Mouse (Mus musculus) left cerebral cortex, adult 8-10 months (tissue): ENCODE data around the gene Sorl1. TPM values are rescaled to one million over a fixed set of nuclear protein-coding genes. Genes with fewer than 3 reads are reported as not detected.

Experiments used
- DNase-seq, 2 experiments: peaks; one replicate each; pipeline ENCODE4 v3.0.0; 2022; ENCODE audit warnings: low spot score in 2 of 2
- total RNA-seq, 4 experiments: library from RNA; stranded (reverse); gene quantifications; 2 replicates each; pipeline ENCODE4 v1.2.4; 2022

The Sorl1 gene
- total RNA-seq, 4 experiments from 2014 or later, result 150 to 183 (median 172) TPM

DNA sequence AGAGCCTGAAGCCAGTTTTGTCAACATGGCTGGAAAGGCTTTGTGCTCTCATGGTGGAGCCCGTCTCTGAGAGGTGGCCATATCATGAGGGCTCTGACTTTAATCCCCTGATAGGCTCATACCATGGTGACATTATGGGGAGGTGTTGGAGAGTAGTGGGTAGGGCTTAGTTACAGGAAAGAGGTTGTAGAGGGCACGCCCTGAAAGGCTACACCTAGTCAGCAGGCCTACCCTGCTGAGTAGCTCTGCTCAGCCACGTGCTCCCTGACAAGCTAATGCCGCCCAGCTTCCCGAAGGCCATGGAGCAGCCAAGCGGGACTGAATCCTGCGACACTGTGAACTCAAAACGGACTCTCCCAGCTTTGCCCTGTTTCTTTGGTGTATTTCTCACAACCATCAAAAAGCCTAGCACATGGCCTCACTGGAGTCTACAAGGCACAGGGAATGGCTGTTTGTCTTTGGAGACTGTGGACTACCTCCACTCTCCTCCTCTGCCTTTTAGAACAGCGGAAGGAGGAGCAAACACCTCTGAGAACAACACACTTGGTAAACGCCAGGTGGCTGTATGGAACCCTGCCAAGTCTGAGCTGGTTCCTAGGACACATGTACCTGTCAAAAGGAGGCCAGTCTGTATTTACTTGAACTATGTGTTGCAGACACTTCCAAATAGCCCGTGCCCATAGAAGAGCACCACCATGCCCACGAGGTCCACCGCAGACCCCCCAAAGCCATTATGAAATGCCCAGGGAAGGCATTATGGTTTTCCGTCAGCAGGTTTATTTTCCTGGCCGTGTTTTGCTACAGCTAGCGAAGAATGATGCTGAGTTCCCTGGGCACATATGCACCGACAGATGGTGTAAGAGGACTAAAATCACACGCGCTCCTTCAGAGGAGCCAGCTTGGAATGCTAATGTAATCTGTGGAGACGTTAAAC is 69.5 kb downstream of the Sorl1 start:
- peak; percentile 46 to 81 for DNase-seq

DNA sequence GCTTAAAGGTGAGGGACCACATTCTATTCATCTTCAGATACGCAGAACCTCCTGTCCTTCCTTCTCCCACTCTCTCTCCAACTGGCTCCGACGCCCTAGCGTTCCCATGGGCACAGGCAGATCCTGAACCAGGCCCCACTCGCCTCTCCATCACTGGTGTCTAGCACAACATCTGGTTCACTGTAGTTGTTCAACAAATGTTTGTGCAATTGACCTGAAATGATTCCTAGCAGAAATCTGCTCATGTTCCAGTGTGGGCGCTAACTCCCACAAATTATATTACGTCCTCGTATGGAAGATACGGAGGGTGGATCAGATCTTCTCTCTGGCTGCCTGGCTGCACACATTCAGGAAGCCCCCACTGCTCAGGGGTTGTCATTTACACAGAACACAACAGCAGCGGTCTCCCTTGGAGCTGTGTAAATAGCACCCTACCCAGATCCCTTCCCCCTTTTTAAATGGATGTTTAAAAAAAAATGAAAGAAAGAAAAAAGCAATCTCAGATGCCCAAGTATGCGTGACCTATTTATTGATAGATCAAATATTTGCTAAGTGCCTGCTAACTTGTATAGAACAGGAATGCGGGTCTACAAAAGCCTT is 70.4 kb downstream of the Sorl1 start:
- DNase-seq, result no peak

DNA sequence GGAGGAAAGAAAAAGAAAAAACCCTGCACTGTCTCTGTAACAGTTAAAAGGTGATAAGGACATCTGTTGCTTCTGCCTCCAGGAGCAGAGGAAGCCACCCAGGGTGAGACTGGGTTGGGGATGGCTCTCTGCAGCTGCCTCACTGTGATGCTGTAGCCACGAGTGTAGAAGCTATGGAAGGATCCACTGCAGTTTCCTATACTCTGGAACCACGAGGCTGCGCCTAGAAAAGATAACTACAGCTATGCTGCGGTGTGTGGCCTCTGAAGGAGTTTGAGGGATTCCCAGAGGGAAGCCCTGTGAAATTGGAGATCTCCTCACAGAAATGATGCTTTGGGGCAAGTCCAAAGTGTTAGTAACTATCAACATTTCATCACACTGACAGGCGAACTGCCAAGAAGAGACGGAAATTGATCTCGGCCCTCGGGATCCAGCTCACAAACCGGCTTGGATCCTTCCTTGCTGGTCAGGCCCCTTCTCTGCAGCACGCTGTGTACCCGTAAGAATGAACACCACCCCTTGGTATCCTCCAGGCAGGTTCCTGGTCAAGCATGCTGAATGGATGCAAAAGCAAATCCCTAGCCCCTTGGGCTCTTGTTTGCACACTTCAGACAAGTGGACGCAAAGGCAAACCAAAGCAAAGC is 71.3 kb downstream of the Sorl1 start:
- no peak for DNase-seq

DNA sequence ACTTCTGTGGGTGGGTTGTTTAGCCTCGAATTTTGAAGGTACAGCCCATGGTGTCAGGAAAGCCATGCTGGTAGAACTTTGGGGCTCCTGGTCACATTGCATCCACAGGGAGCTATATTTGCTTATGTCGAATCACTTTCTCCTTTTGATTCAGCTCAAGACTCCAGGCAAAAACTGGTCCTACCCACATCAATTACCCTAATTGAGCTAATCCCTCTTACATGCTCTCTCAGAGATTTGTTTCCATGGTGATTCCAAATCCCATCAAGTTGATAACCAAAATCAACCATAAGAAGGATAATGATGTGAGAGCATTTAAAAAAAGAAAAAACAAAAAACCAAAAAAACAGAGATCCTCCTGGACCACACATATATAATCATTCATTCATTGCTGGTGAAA is 75.6 kb downstream of the Sorl1 start:
- no peak for DNase-seq

DNA sequence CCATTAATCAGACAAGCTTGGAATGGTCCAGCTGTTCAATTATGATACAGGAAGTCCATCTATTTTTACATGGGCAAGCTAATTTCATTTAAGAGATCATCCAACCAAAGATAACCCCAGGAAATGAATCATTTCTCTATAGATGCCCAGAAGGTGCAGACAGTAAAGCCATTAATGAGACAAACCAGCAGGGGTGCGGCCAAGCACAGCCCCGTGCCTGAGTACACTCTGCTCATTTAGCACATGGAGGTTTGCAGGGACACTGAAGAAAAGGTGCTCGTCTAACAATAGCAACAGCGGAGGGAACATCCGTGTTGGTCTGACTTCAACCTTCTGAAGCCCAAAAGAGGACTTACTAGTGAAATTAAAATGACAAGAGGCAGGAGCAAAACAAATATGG is 76.3 kb downstream of the Sorl1 start:
- DNase-seq, result no peak

DNA sequence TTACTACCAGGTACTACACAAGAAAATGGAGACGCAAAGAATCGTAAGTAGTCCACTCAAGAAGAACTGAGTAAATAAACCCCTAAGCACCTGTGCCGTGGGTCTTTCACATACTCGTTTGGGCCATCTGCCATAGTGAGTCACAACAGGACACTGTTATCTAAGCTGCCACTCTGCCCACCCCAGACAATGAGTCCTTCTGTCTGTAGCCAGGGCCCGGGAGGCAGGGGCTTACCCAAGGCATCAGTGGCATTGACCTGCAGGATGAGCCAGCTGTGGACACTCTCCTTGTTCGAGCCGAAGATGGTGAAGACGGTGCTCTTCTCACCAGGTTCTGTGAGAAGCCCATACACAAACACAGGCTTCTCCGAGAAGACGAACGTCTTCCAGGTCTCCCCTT is 77.8 kb downstream of the Sorl1 start:
- DNase-seq, result no peak

DNA sequence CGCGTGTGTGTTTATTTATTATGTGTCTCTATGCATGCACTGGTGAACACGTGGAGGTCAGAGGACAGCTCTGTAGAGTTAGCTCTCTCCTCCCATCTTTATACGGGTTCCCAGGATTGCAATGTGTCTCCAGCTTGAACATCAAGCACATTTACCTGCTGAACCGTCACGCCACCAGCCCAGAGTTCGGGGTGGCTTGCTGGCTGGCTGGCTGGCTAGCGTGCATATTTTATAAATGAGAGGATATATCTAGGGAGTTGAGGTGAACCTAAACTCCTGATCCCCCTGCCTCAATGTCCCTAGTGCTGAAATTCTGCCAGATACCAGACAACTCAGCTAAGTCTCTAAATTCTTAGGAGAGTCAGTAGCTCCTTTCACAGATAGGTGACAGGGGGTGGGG is 79.4 kb downstream of the Sorl1 start:
- DNase-seq, result no peak

DNA sequence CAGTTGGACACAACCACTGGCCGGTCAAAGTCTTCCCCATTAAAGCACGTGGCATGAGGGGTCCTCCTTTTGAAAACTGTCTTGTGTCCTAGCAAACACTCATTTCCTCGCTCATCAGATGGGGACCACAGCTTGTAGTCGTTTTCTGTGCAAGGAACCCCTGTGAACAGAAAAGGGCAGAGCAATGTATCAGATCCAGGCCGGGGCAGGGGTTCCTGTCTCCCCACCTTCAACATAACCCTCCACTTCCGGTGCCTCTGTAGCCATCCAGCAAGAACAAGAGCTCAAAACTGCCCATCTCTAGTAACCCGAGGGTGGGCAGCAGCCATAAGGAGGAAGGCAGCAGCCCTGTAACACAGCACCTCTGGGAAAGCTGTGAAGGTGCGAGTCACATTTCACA is 80.2 kb downstream of the Sorl1 start:
- no peak for DNase-seq

DNA sequence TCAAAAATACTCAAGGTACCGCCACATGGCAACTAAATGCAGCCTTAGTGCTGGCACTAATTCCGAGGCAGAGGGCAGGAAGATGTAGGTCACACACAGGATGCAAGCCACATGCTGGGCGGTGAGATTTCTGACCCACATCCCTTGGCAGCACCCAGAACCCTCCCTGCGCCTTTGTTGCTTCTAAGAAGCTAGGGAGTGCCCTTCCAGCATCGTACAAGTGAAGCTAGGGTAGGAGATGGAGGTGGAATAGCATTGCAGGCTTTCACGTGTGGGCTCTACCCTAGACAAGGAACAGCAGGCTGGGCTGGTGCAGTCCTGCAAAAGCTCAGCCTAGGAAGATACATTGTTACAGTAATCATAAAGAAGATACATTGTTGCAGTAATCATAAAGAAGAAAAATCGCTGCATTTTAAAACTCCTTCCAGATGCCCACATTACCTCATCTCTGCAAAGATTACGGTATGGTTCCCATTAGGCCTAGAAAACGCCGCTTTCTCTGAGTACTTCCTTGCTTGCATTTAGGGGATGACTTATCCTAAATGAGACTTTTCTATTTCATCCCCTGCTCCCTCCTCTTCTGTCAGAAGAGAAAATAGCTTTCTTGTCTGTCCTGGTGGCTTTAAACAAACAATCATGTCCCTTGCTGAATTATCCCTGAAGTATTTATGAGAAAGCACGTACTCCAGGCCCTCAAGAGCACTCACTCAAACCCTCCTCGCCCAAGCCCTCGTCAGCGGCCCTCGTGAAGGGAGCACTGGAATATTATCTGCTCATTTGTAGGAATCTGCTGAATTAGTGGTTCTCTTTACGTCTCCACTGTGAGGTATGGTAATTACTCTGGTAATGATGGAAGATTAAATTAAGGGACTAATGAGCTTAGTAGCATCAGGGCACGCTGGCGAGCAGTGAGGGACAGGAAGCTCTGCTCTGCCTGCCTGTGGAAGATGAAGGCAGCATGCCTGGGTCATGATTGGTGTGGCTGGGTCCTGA is 84.8 kb downstream of the Sorl1 start:
- no peak for DNase-seq

DNA sequence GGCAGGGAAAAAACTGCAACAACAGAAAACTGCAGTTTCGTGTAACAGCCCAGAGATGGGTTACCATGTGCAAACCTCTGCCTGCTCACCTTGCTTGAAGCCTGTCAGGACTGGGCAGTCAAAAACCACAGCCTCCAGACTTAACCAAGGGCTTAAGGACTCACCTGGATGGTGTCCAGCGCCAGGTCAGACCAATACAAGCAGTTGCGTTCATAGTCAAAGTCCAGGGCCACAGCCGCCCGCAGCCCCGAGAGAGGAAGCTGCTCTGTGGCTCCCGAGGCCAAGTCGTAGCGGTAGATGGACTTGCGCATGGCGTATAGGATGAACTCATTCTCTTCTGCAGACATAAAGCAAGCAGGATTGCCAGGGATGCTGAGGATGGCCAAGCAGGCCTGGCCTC is 87.2 kb downstream of the Sorl1 start:
- no peak for DNase-seq

DNA sequence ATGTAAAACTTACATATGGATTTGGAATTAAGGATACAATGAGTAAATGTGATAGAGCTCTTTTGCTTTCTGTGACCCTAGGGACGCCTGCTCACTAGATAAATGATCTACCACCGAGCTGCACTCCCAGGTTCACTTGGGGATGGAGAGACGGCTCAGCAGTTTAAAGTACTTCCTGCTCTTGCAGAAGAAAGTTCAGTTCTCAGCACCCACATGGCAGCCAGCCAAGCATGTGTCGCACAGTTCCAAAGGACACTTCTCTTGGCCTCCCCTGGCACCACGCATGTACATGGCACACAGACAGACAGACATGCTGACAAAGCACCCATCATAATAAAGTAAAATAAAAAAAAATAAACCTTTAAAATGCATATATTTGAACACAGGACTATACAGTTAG is 88.1 kb downstream of the Sorl1 start:
- no peak for DNase-seq

DNA sequence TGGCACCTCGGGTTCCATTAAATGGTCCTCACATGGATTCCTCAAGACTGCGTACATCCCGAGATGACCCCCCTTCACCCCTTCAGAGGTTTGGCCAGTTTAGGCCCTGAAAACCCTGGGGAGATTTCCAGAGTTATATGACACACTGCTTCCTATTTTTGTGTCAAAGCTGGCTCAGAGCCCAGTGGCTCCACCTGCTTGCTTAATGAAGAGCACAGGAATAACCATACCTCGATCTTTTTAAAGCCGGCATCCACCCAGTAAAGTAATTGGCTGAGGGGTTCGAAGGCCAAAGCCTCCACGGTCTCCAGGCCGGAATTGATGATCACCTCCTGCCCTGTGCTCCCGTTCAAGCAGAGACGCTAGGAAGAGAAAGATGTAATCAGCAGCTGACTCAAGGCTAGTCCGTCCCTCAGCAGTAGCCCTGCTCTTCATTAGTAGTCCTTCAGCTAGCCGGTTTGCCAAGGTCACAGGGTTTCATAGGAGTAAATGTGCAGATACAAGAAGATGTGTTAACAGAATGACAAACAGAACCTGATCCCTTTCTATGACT is 88.8 kb downstream of the Sorl1 start:
- DNase-seq, result peak in 1 of 2 experiments; percentile 36

DNA sequence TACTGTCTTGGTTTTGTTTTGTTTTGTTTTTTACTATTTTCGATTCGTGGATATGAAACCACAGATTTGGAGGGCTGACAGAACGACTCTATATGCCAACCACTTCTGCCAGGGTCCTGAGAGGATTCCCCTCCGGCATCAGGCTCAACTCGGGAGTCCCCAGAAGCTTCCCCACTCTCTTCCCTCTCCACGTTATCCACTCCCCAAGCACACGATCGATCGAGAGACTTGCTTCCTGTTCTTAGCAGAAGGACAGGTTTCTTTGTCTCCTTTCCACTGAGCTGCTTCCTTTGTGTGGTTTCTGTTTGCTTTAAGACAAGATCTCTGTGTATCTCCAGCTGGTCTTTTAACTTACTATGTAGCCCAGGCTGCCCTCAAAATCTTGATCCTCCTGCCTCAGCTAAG is 90.0 kb downstream of the Sorl1 start:
- DNase-seq, result no peak

DNA sequence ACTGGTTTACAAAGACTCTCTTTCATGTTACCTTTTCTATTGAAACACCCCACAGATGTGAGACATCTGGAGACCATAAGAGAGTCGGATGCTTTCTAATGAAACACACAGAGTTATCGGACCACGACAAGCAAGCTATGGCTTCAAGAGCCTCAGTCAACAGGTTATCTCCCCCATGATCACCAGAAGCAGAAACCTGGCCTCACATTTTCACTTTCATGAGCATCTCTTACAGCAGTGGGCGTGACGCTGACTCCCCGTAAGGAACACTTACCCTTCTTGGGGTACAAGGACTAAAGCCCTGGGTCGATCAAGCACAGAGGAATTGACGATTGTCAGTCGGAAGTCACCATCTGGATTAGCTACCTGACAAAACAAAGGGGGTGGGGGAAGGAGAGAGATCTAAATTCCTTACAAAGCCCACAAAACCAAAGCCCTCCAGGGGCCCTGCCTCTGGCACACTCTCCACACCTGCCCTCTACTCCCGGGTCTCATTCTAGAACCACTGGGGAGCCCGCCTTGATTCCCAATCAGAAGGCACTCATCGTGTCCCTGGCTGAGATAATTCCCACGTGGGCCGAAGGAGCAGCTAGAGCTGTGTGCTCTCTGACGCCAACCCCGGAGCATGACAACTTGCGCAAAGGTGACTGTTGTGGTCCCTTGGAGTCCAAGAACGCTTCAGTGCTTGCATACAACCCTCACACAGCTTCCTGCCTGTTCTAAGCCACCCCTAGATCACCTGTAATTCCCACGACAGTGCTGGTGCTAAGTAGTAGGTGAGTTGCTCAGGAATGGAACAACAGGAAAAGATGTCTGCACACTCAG is 90.6 kb downstream of the Sorl1 start:
- no peak for DNase-seq

DNA sequence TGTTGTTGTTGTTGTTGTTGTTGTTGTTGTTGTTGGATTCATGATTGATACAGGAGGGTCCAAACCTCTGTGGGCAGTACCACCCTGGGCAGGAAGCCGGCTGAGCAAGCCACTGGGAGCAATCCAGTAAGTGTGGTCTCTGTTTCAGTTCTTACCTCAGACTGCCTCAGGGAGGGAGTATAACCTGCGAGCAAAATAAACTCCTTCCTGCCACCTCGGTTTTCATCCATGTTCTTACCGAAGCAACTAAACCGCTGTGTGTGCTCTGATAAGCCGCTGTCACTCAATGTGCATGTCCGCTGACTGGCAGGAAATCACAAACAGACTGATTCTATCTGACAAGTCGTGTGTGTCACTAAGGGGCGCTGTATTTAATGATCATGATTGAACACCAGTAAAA is 91.7 kb downstream of the Sorl1 start:
- DNase-seq, result no peak

DNA sequence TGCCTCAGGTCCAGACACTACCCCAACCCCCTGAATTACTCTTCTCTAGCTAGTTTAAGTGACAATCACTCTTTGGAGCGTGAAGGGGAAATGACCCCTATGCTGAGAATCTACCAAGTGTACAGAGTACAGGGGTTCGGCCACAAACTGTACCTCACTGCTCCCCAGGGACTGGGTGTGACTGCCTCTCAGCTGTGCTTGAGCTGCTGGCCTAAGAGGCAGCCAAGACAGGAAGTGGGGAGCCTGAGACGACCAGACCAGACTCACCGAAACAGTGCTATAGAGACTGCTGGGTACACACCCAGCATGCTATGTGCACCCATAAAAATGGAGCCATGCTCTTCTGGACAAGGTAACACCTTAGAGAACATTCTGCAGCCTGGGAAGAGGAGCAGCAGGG is 95.3 kb downstream of the Sorl1 start:
- no peak for DNase-seq

DNA sequence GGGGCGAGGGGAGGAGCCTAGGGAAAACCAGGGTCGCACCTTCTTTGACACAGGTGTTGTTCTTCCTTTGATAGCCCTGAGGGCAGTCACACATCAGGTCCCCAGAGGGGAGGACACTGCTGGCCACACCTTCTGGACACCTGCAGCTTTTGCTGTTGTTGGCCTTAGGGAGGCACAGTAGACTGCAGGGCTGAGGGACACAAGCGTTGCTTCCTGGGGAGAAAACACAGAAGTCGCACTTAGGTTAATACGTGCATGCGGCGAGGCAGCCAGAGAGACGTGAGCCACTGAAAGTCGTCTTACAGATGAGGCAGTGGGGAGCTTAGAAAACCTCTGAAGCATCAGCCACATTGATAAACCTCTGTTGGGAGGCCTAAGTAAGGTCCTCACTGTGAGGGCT is 99.8 kb downstream of the Sorl1 start:
- no peak for DNase-seq

DNA sequence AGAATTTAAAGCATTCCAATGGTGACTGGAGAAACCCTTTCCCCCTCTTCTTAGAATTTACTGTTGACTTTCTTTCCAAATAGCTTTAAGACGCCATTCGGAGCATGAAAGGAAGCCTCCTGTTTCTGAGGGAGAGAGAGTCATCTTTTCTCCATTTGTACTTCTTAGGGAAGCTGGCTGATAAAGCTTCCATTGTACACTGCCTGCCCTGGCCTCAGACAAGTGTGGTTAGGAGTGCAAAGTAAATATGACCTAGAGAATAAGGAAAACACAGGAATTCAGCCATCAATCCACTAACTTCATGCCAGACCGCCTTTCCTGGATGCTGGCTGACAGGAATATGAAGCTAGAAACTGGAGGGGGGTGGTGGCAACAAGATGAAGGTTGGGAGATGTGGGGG is 100.7 kb downstream of the Sorl1 start:
- no peak for DNase-seq

DNA sequence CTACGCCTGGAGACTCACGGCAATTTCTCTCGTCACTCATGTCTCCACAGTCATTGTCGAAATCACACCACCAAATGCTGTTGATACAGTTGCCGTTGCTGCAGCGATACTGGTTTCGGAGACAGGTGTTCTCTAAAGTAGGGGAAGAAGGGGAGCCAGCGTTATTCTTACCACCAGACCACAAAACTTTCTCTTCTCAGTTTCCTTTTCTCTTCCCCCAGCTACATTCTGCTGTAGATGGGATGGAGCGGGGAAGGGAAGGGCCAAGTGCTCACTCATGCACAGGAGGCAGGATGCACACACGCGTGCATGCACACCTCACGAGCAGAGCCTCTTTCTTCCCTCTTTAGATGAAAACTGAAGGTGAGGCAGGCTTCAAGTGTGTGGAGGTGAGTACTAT is 101.8 kb downstream of the Sorl1 start:
- no peak for DNase-seq
